Mouse (Mus musculus) CH12.LX (cell line): ENCODE measurements around the gene Zfp184. TPM values are rescaled to one million over a fixed set of nuclear protein-coding genes. Genes with fewer than 3 reads are reported as not detected.

ENCODE experiments used
- DNase-seq: peaks from one replicate; pipeline ENCODE4 v3.0.0-alpha.2; 2013; ENCODE audit errors: extremely low read depth
- H3K27ac ChIP-seq: 2 replicates; pipeline ENCODE4 v1.5.1; 2012; ENCODE audit warnings: low read depth, mild to moderate bottlenecking, control low read depth, moderate library complexity; ENCODE audit not compliant: insufficient read depth
- H3K27me3 ChIP-seq: replicated peaks from 2 replicates; pipeline ENCODE3; 2012; ENCODE audit warnings: inconsistent platforms
- H3K36me3 ChIP-seq, 2 experiments: replicated peaks in 1 of 2; 2 replicates each; pipeline versions ENCODE3 to v1.6.1; 2012; ENCODE audit warnings: inconsistent platforms in 1 of 2, low read length in 1 of 2, mild to moderate bottlenecking in 1 of 2, mixed read lengths in 1 of 2, moderate library complexity in 1 of 2; ENCODE audit not compliant: control insufficient read depth in 1 of 2, insufficient read depth in 1 of 2
- H3K4me1 ChIP-seq, 2 experiments: 2 replicates each; pipeline ENCODE4 v1.6.1; 2012; ENCODE audit warnings: inconsistent platforms in 1 of 2, moderate library complexity in 1 of 2; ENCODE audit not compliant: insufficient read depth in 2 of 2, control insufficient read depth in 1 of 2
- H3K4me2 ChIP-seq: 2 replicates; pipeline ENCODE4 v1.6.1; 2012; ENCODE audit warnings: low read depth, mild to moderate bottlenecking, control low read depth; ENCODE audit not compliant: poor library complexity, insufficient read depth, severe bottlenecking
- H3K4me3 ChIP-seq, 3 experiments: fragments of 150-350 bp in 1 of 3; sonication (generic) in 1 of 3; replicated peaks in 1 of 3; 2 replicates each; pipeline versions ENCODE3 to v1.5.1; 2011 to 2012; ENCODE audit warnings: low read depth in 2 of 3, low read length in 2 of 3, mild to moderate bottlenecking in 2 of 3, moderate library complexity in 2 of 3, control low read depth in 1 of 3, improper control_type of control experiment in 1 of 3, inconsistent platforms in 1 of 3, mixed read lengths in 1 of 3; ENCODE audit not compliant: poor library complexity in 1 of 3
- H3K79me2 ChIP-seq: replicated peaks from 2 replicates; pipeline ENCODE4 v1.6.1; 2012; ENCODE audit warnings: mild to moderate bottlenecking, moderate library complexity; ENCODE audit not compliant: control insufficient read depth, poor library complexity, insufficient read depth, severe bottlenecking; ENCODE audit errors: extremely low read depth
- H3K9ac ChIP-seq: 2 replicates; pipeline ENCODE4 v1.6.1; 2012; ENCODE audit warnings: low read depth, mild to moderate bottlenecking, control low read depth, moderate library complexity; ENCODE audit not compliant: insufficient read depth
- H3K9me3 ChIP-seq: replicated peaks from 2 replicates; pipeline ENCODE3; 2012; ENCODE audit warnings: low read length, inconsistent platforms, mixed read lengths
- BHLHE40 ChIP-seq: IDR thresholded peaks from 2 replicates; pipeline ENCODE4 v1.6.1; 2011; ENCODE audit warnings: mild to moderate bottlenecking, low read depth, low read length, improper control_type of control experiment
- CHD1 ChIP-seq: IDR thresholded peaks from 2 replicates; pipeline ENCODE4 v1.6.1; 2012; ENCODE audit warnings: low read depth, low read length, improper control_type of control experiment, inconsistent platforms
- CHD2 ChIP-seq: IDR thresholded peaks from 2 replicates; pipeline ENCODE4 v1.6.1; 2011; ENCODE audit warnings: low read length, improper control_type of control experiment
- E2F4 ChIP-seq: IDR thresholded peaks from 2 replicates; pipeline ENCODE4 v1.6.1; 2011; ENCODE audit warnings: low read depth, low read length, improper control_type of control experiment; ENCODE audit not compliant: insufficient replicate concordance
- ELF1 ChIP-seq: IDR thresholded peaks from 2 replicates; pipeline ENCODE4 v1.6.1; 2014; ENCODE audit warnings: low read depth, mild to moderate bottlenecking, inconsistent platforms, low read length, improper control_type of control experiment
- EP300 ChIP-seq: IDR thresholded peaks from 2 replicates; pipeline ENCODE4 v1.6.1; 2011; ENCODE audit warnings: low read length, improper control_type of control experiment
- ETS1 ChIP-seq: conservative IDR thresholded peaks from 2 replicates; pipeline ENCODE4 v1.6.1; 2012; ENCODE audit warnings: low read depth, mild to moderate bottlenecking, inconsistent platforms, low read length, improper control_type of control experiment, moderate library complexity
- GABPA ChIP-seq: IDR thresholded peaks from 2 replicates; pipeline ENCODE4 v1.6.1; 2012; ENCODE audit warnings: low read depth, low read length, improper control_type of control experiment, inconsistent platforms; ENCODE audit not compliant: insufficient replicate concordance
- HCFC1 ChIP-seq: IDR thresholded peaks from 2 replicates; pipeline ENCODE4 v1.6.1; 2012; ENCODE audit warnings: low read depth, mild to moderate bottlenecking, inconsistent platforms, low read length, improper control_type of control experiment
- IRF4 ChIP-seq: IDR thresholded peaks from 2 replicates; pipeline ENCODE4 v1.6.1; 2014; ENCODE audit warnings: low read depth, mild to moderate bottlenecking, inconsistent platforms, low read length, improper control_type of control experiment
- JUN ChIP-seq: IDR thresholded peaks from 2 replicates; pipeline ENCODE4 v1.6.1; 2011; ENCODE audit warnings: low read depth, mild to moderate bottlenecking, low read length, improper control_type of control experiment, moderate library complexity; ENCODE audit not compliant: insufficient read depth
- JUND ChIP-seq: conservative IDR thresholded peaks from 2 replicates; pipeline ENCODE4 v1.6.1; 2011; ENCODE audit warnings: low read depth, low read length, improper control_type of control experiment
- KAT2A ChIP-seq: IDR thresholded peaks from 2 replicates; pipeline ENCODE4 v1.6.1; 2012; ENCODE audit warnings: low read length, improper control_type of control experiment, inconsistent platforms; ENCODE audit not compliant: insufficient replicate concordance
- MAFK ChIP-seq: IDR thresholded peaks from 2 replicates; pipeline ENCODE4 v1.6.1; 2011; ENCODE audit warnings: low read length, improper control_type of control experiment; ENCODE audit not compliant: insufficient replicate concordance
- MAX ChIP-seq: IDR thresholded peaks from 2 replicates; pipeline ENCODE4 v1.6.1; 2011; ENCODE audit warnings: low read length, improper control_type of control experiment
- MAZ ChIP-seq: IDR thresholded peaks from 2 replicates; pipeline ENCODE4 v1.6.1; 2012; ENCODE audit warnings: low read depth, mild to moderate bottlenecking, inconsistent platforms, low read length, improper control_type of control experiment, moderate library complexity
- MEF2A ChIP-seq: IDR thresholded peaks from 2 replicates; pipeline ENCODE4 v1.6.1; 2014; ENCODE audit warnings: low read depth, mild to moderate bottlenecking, inconsistent platforms, low read length, improper control_type of control experiment, borderline replicate concordance
- MXI1 ChIP-seq: IDR thresholded peaks from 2 replicates; pipeline ENCODE4 v1.6.1; 2011; ENCODE audit warnings: mild to moderate bottlenecking, low read depth, low read length, improper control_type of control experiment
- MYC ChIP-seq: IDR thresholded peaks from 2 replicates; pipeline ENCODE4 v1.6.1; 2011; ENCODE audit warnings: low read depth, mild to moderate bottlenecking, improper control_type of control experiment, low read length
- NELFE ChIP-seq: IDR thresholded peaks from 2 replicates; pipeline ENCODE4 v1.6.1; 2011; ENCODE audit warnings: low read depth, low read length, improper control_type of control experiment
- NRF1 ChIP-seq: IDR thresholded peaks from 2 replicates; pipeline ENCODE4 v1.6.1; 2014; ENCODE audit warnings: low read depth, mild to moderate bottlenecking, inconsistent platforms, low read length, improper control_type of control experiment, moderate library complexity
- PAX5 ChIP-seq: IDR thresholded peaks from 2 replicates; pipeline ENCODE4 v1.6.1; 2012; ENCODE audit warnings: low read length, inconsistent platforms, mixed read lengths
- POLR2A ChIP-seq: IDR thresholded peaks from 2 replicates; pipeline ENCODE4 v1.6.1; 2011; ENCODE audit warnings: low read depth, mild to moderate bottlenecking, improper control_type of control experiment, low read length
- POLR2AphosphoS2 ChIP-seq: IDR thresholded peaks from 2 replicates; pipeline ENCODE4 v1.6.1; 2011; ENCODE audit warnings: low read depth, low read length, improper control_type of control experiment
- RAD21 ChIP-seq: IDR thresholded peaks from 2 replicates; pipeline ENCODE4 v1.6.1; 2011; ENCODE audit warnings: low read depth, mild to moderate bottlenecking, low read length, improper control_type of control experiment, moderate library complexity
- RCOR1 ChIP-seq: conservative IDR thresholded peaks from 2 replicates; pipeline ENCODE4 v1.6.1; 2012; ENCODE audit warnings: low read depth, mild to moderate bottlenecking, inconsistent platforms, low read length, improper control_type of control experiment
- SIN3A ChIP-seq: IDR thresholded peaks from 2 replicates; pipeline ENCODE4 v1.6.1; 2012; ENCODE audit warnings: low read length, improper control_type of control experiment, inconsistent platforms
- SMC3 ChIP-seq: IDR thresholded peaks from 2 replicates; pipeline ENCODE4 v1.6.1; 2011; ENCODE audit warnings: low read depth, low read length, improper control_type of control experiment
- TBP ChIP-seq: conservative IDR thresholded peaks from 2 replicates; pipeline ENCODE4 v1.6.1; 2011; ENCODE audit warnings: low read depth, low read length, improper control_type of control experiment
- TCF12 ChIP-seq: IDR thresholded peaks from 2 replicates; pipeline ENCODE4 v1.6.1; 2014; ENCODE audit warnings: low read depth, mild to moderate bottlenecking, inconsistent platforms, low read length, improper control_type of control experiment
- UBTF ChIP-seq: IDR thresholded peaks from 2 replicates; pipeline ENCODE4 v1.6.1; 2012; ENCODE audit warnings: low read depth, mild to moderate bottlenecking, inconsistent platforms, low read length, improper control_type of control experiment, moderate library complexity
- USF1 ChIP-seq: IDR thresholded peaks from 2 replicates; pipeline ENCODE4 v1.6.1; 2014; ENCODE audit warnings: low read depth, mild to moderate bottlenecking, inconsistent platforms, low read length, improper control_type of control experiment
- USF2 ChIP-seq: conservative IDR thresholded peaks from 2 replicates; pipeline ENCODE4 v1.6.1; 2011; ENCODE audit warnings: low read depth, low read length, improper control_type of control experiment
- ZC3H11A ChIP-seq: IDR thresholded peaks from 2 replicates; pipeline ENCODE4 v1.6.1; 2012; ENCODE audit warnings: low read depth, mild to moderate bottlenecking, inconsistent platforms, low read length, improper control_type of control experiment
- ZKSCAN1 ChIP-seq: IDR thresholded peaks from 2 replicates; pipeline ENCODE4 v1.6.1; 2012; ENCODE audit warnings: low read depth, inconsistent platforms, low read length, improper control_type of control experiment, borderline replicate concordance
- ZMIZ1 ChIP-seq: IDR thresholded peaks from 2 replicates; pipeline ENCODE4 v1.6.1; 2012; ENCODE audit warnings: low read depth, mild to moderate bottlenecking, inconsistent platforms, low read length, improper control_type of control experiment
- ZNF384 ChIP-seq: IDR thresholded peaks from 2 replicates; pipeline ENCODE4 v1.6.1; 2012; ENCODE audit warnings: low read depth, low read length, improper control_type of control experiment, inconsistent platforms
- dilution Hi-C: fragments of 300-500 bp; cut with MboI; formaldehyde crosslinking; loops from 2 replicates; pipeline ENCODE4 v1.14.3; 2020; ENCODE audit warnings: low sequenced_read_pairs; ENCODE audit not compliant: extremely low pct_unique_long_range_greater_than_20kb, extremely low pct_ligation_motif_present
- in situ Hi-C: fragments of 300-500 bp; cut with MboI; formaldehyde crosslinking; loops from 3 replicates; pipeline ENCODE4 v1.14.3; 2019; ENCODE audit warnings: low sequenced_read_pairs, low pct_ligation_motif_present, low pct_unique_long_range_greater_than_20kb, mixed read lengths
- polyA plus RNA-seq: library from polyadenylated mRNA; unstranded; fragments of >175 nt; gene quantifications from 2 replicates; pipeline ENCODE4 v1.2.1, GENCODE M21; 2012; ENCODE audit warnings: low read depth; ENCODE audit not compliant: insufficient read length
- total RNA-seq, 2 experiments: library from RNA; depleted of rRNA; stranded (reverse); fragments of 300-350 nt in 1 of 2; fragments of >200 nt in 1 of 2; gene quantifications; 2 replicates each; pipeline ENCODE4 v1.2.3; 2012 to 2014

Zfp184 gene
- total RNA-seq (2012; rRNA removed) = 2.3 and 3.1 TPM in 2 replicates
- total RNA-seq (2014; rRNA removed) = 2.0 and 3.3 TPM in 2 replicates
- 0.79 and 0.80 TPM in 2 replicates for polyA plus RNA-seq

- Histone ChIP-seq H3K27ac (no peak within 1 kb of the TSS), H3K9me3 (peaks cover 3% of the 10 kb centered on the region), H3K4me1 (peaks cover 5 to 13% of the 10 kb centered on the region in 2 experiments; a peak in 2 of 4 replicates), H3K79me2 (no peaks in the 10 kb centered on the region), H3K36me3 (peaks cover 6 to 7% of the 10 kb centered on the region in 2 experiments), H3K4me3 (peak within 1 kb of the TSS; percentile 72 to 85 (median 76)), H3K4me2 (peak within 1 kb of the TSS; percentile 63), H3K27me3 (no peaks in the 10 kb centered on the region), H3K9ac (peak within 1 kb of the TSS; percentile 38)
- dilution Hi-C loops (no loop called here), in situ Hi-C loops (loop anchor here (25.0 kb wide), 3 partner anchors 233 to 1567 kb away; partner anchors contain the start of genes Hist1h2ai, Hist1h2bl, Hist1h2bm and Hist1h3h)
- peak; percentile 88 for DNase-seq
- TF ChIP-seq SMC3 (no peak), CHD2 (0 out of 2 replicates have a peak, but pooled peaks have one; percentile 5), IRF4 (no peak; the same call in none of the 2 replicates), RCOR1 (no peak), ELF1 (peak; percentile 85), BHLHE40 (0 out of 2 replicates have a peak, but pooled peaks have one; percentile 4), HCFC1 (peak; percentile 91), POLR2A (peak; percentile 63; the same call in 1 of the 2 replicates), TCF12 (peak; percentile 36; the same call in 1 of the 2 replicates), EP300 (no peak), TBP (no peak; the same call in 1 of the 2 replicates), MAFK (no peak), NRF1 (peak; percentile 69), MYC (peak; percentile 56), UBTF (no peak), JUN (0 out of 2 replicates have a peak, but pooled peaks have one; percentile 2), PAX5 (no peak), GABPA (no peak; the same call in 1 of the 2 replicates), JUND (no peak), ZC3H11A (no peak), SIN3A (peak; percentile 84), USF2 (no peak), ETS1 (no peak), MAX (peak; percentile 44; the same call in 1 of the 2 replicates), USF1 (no peak), E2F4 (no peak), ZKSCAN1 (no peak), ZMIZ1 (no peak), MEF2A (peak; percentile 49; the same call in 1 of the 2 replicates), ZNF384 (no peak), CHD1 (no peak), KAT2A (peak; percentile 67; the same call in 1 of the 2 replicates), POLR2AphosphoS2 (no peak), NELFE (peak; percentile 61), MAZ (peak; percentile 80), MXI1 (peak; percentile 87), RAD21 (no peak)
Observed at GRCm38 (mm10) chr13:21944926-21945740, at the start of gene Zfp184. TSS of gene Zfp184 (plus strand) at chr13:21945094.
